Mouse (Mus musculus) urinary bladder, postnatal 14 days (tissue): Measurements from ENCODE around the gene Ypel2.

ENCODE experiments used
- DNase-seq: peaks from one replicate; pipeline ENCODE4 v3.0.0; 2021; ENCODE audit warnings: low spot score

Ypel2 gene

GRCm38 (mm10) chr11:86961510-86962303 is 31.8 kb downstream of the Ypel2 start:
- DNase-seq = peak; percentile 93

- no peak for DNase-seq
These were observed 33.2 kb downstream of the Ypel2 start for GRCm38 (mm10) chr11:86960331-86960730.

GRCm38 (mm10) chr11:86958721-86959675 is 34.5 kb downstream of the Ypel2 start:
- DNase-seq = no peak

GRCm38 (mm10) chr11:86958182-86958581 is 35.3 kb downstream of the Ypel2 start:
- no peak for DNase-seq

- DNase-seq = no peak
These were observed 37.1 kb downstream of the Ypel2 start for GRCm38 (mm10) chr11:86956363-86956762.

GRCm38 (mm10) chr11:86954616-86955270 is 38.8 kb downstream of the Ypel2 start:
- no peak for DNase-seq

- peak; percentile 26 for DNase-seq
These were observed 40.4 kb downstream of the Ypel2 start for GRCm38 (mm10) chr11:86953096-86953495.

GRCm38 (mm10) chr11:86952659-86953058 is 40.8 kb downstream of the Ypel2 start:
- peak; percentile 5 for DNase-seq

- DNase-seq = no peak
These were observed 41.8 kb downstream of the Ypel2 start for GRCm38 (mm10) chr11:86951672-86952071.

- DNase-seq = peak; percentile 20
These were observed 43.0 kb downstream of the Ypel2 start for GRCm38 (mm10) chr11:86950491-86950890.

GRCm38 (mm10) chr11:86949951-86950441 is 43.5 kb downstream of the Ypel2 start:
- peak; percentile 23 for DNase-seq

GRCm38 (mm10) chr11:86946644-86947195 is 46.8 kb downstream of the Ypel2 start:
- no peak for DNase-seq

- DNase-seq = no peak
These were observed 47.6 kb downstream of the Ypel2 start for GRCm38 (mm10) chr11:86945933-86946332.

GRCm38 (mm10) chr11:86945058-86945457 is 48.4 kb downstream of the Ypel2 start:
- no peak for DNase-seq

- DNase-seq = peak; percentile 47
These were observed 49.0 kb downstream of the Ypel2 start for GRCm38 (mm10) chr11:86944539-86944938.

GRCm38 (mm10) chr11:86941904-86942303 is 51.6 kb downstream of the Ypel2 start:
- DNase-seq = no peak

- DNase-seq = no peak
These were observed 54.0 kb downstream of the Ypel2 start for GRCm38 (mm10) chr11:86939503-86939902.

GRCm38 (mm10) chr11:86938551-86938950 is 55.0 kb downstream of the Ypel2 start:
- DNase-seq = no peak

GRCm38 (mm10) chr11:86938108-86938507 is 55.4 kb downstream of the Ypel2 start:
- no peak for DNase-seq

- no peak for DNase-seq
These were observed 56.6 kb downstream of the Ypel2 start for GRCm38 (mm10) chr11:86936938-86937337.

GRCm38 (mm10) chr11:86934895-86935294 is 58.6 kb downstream of the Ypel2 start:
- no peak for DNase-seq

GRCm38 (mm10) chr11:86932201-86932600 is 61.3 kb downstream of the Ypel2 start:
- DNase-seq = no peak
